Mouse (Mus musculus) monocyte, adult 2 months (primary cell): ENCODE measurements around the gene Arl6.

ENCODE experiments used
- DNase-seq, 2 experiments: peaks; one replicate each; pipeline ENCODE4 v3.0.0; 2022; ENCODE audit warnings: low spot score in 2 of 2, low read depth in 1 of 2

Gene Arl6

DNA sequence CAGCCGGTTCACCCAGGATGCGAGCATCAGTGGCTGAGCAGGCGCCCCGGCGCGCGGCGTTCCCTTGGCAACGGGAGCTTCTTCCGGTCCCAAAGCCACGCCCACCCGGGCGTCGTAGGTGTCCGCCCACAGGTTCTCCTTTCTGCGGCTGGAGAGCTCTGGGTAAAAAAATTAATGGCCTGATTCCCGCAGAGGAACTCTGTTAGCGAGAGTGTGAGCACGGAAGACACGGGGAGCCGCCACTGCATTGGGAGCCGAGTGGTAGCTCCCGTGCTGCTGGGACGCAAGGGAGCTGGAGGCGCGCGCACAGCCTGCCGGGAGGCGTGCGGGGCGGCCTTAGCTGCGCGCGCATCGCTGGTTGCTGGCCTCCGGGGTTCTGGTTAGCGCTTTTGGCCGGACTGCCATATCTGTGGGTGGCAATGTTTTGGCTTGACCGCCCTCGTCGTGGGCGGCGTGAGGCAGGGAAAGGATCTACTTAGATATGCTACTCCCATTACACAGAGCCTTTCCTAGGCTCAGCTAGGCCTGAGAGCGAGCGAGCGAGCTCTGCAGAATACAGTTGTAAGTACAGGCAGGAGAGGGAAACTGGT is at the start of gene Arl6:
Arl6 (minus strand) TSS at position 290 of the 590 bp plus-strand sequence.
- peak; percentile 62 to 87 for DNase-seq

DNA sequence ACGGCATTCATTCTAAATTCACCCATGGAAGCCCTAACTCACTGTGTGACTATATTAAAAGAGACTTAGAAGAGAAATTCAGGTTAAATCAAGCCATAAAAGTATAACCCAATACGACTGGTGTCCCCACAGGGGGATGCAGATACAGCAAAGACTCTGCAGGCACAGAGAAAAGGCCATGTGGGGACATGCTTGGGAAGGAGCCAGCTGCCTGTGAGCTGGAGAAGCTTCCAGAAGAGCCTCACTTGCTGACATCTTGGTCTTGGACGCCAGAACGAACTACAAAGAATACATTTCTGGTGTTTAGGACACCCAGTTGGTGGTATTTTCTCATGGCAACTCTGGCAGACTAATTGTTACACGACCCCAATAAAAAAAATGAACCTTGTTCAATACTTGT is 45.9 kb upstream of the Arl6 start:
- DNase-seq, result no peak

GRCm38 (mm10) chr16:59683434-59683833 is 44.2 kb upstream of the Arl6 start:
- no peak for DNase-seq

GRCm38 (mm10) chr16:59682216-59682891 is 43.2 kb upstream of the Arl6 start:
- no peak for DNase-seq

DNA sequence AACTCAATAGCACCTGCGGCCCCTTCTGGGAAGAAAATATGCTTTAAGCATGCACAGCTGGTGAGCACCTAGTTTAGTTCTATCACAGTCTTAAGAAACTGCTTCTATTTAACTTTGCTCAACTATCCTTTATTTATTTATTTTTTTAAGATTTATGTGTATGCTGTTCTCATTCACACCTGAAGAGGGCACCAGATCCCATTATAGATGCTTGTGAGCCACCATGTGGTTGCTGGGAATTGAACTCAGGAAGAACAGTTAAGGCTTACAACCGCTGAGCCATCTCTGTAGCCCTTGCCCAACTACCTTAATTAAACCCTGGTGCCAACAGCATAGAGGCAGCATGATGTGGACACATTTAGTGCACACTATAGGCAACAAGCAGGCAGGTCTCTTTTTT is 27.7 kb upstream of the Arl6 start:
- DNase-seq, result no peak

- DNase-seq, result no peak
These were observed 4.6 kb upstream of the Arl6 start for GRCm38 (mm10) chr16:59643766-59644165.

DNA sequence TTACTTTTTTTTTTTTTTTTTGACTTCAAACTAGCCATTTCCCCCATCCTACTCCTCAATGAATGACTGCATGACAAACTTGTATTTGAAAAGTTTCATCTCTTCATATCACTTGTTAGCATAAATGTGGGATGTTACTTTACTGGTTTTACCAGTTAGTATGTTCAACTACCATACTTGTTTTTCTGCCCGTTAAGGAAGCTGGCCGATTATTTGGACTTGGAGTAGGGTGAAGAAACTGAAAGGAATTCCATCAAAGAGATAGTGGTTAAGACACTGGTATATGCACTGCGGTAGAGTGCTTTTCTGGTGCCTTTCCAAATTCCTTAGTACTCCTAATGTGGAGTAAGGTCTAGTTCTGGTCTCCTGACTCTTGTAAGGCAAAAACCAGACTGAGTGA is 794 bp upstream of the Arl6 start:
- no peak for DNase-seq

- DNase-seq, result no peak
These were observed 4.6 kb downstream of the Arl6 start for GRCm38 (mm10) chr16:59634598-59634997.

- DNase-seq, result no peak
These were observed 17.6 kb downstream of the Arl6 start for GRCm38 (mm10) chr16:59621554-59621953.

- no peak for DNase-seq
These were observed 22.0 kb downstream of the Arl6 start for GRCm38 (mm10) chr16:59617167-59617566.

DNA sequence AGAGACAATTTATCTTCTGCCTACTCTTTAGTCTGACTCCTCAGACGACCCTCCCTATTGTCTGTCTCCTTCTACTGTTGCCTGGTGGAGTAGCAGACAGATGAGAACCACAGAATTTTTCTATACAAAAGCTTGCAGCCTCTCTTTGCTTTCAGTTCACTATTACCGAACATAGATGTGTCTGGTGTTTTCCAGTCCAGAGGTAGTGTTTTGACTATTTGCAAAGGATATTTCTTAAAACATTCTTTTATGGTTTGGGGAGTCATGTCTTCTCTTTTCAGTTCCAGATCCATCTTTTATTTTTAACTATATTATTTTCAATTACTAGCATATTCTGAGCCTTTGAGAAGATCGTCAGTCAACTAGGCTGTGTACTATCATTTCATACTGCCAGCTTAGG is 23.5 kb downstream of the Arl6 start:
- no peak for DNase-seq

DNA sequence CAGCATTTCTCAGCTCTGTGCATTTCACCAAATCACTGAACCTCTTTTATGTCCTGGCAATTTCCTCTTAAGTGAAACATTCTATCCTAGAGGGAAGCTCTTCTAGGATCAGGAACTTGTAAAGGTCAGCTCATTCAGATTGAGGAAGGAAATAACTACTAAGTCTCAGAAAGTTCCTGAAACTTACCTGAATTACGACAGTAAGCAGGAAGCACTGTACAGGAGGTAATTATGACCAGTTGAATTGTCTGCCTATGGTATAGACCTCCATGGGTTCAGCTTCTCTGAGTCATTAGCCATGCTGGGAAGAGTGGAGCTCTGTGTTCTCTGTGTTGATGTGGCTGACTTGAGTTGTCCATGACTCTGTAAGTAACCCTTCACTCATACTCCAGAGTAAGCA is 28.4 kb downstream of the Arl6 start:
- DNase-seq, result no peak

GRCm38 (mm10) chr16:59604078-59604781 is 35.0 kb downstream of the Arl6 start:
- DNase-seq, result peak; percentile 10 to 19

GRCm38 (mm10) chr16:59600311-59601251 is 38.6 kb downstream of the Arl6 start, which contains the start of gene Crybg3:
Gene Crybg3, minus strand, starts transcription at chr16:59600979.
- peak; percentile 42 to 49 for DNase-seq

DNA sequence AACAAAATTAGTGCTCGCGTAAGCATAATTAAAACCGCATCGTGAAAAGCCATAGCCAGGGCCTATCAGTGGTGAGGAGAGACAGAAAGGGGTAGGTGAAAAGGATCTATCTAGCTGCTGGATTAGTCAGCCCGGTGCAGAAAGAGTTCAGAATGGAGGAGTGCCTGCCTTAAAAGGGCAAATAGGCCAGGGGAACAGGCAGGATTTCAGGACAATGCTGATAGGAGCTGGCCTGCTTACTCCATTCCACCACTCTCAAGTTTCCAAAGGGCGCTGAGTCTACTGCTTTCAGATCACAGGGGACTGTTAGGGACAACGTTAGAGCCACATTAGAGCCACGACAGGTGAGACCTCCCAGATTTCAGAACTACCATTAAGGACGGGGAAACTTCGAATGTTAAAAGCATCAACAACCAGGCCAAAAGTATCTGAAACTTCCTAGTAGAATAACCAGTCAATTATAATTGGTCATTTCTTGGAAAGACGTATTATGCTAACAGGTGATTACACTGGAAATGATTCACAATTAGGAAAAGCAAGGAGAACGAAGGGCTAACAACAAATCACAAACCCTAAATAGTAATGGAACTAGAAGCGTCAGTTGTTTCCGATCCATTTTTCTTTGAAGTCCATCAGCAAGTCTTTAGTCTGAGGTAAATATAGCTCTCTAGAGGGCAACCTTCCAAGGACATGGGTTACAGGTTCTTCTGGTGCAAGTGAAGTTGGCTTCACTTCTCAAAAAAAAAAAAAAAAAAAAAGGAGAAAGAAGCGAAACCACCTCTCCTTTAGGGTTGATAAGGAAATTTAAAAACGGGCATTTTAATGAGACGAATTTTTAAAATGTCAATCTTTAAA is 39.6 kb downstream of the Arl6 start:
- DNase-seq, result no peak

DNA sequence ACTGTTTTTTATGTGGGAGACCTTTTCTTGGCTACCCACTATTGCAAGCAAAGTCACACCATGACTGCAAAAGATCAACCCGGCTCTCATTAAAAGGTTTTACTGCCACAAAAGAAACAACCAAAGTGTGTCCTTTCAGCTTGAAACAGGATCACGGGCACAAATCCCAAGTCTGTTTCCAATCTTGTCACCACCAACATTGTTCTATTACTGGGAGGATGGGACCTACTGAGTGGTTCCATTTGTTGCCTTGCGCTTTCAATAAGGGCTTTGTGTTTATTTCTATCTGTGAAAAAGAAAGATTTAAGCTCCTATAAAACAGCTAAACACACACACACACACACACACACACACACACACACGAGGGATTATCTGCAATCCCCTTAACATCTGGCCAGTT is 40.2 kb downstream of the Arl6 start:
- DNase-seq, result no peak

GRCm38 (mm10) chr16:59597256-59597655 is 41.9 kb downstream of the Arl6 start:
- no peak for DNase-seq

GRCm38 (mm10) chr16:59594714-59595113 is 44.5 kb downstream of the Arl6 start:
- DNase-seq, result no peak

GRCm38 (mm10) chr16:59590790-59591189 is 48.4 kb downstream of the Arl6 start:
- DNase-seq, result no peak

- no peak for DNase-seq
These were observed 50.7 kb downstream of the Arl6 start for GRCm38 (mm10) chr16:59588351-59589025.
